Mouse (Mus musculus) layer of hippocampus, adult 9-11 months (tissue): ENCODE results near the gene Ager.
A peak's percentile ranks its signal among the peaks of the same experiment; 100 is the strongest.

Source experiments
- DNase-seq: peaks from one replicate; pipeline ENCODE4 v3.0.0; 2022

Gene Ager

GRCm38 (mm10) chr17:34606186-34607039 is 8.8 kb downstream of the Ager start:
- no peak for DNase-seq

- DNase-seq = no peak
Measured at GRCm38 (mm10) chr17:34607997-34608396, 10.3 kb downstream of the Ager start.

DNA sequence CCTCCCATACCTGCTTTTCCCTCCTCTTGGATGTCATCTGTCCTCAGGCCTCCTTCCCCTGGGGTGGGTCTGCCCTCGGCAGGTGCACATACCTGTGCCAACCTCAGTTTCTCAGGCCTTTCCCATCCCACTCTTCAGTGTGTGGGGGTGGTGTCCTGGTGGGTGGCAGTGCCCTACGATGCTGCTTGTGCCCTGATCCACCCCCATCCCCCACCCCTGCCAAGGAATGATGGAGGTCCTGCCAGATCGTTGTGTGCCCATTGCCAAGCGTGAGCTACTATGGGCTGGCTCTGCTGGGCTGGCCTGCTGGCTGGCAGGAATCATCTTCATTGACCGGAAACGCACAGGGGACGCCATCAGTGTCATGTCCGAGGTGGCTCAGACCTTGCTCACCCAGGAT is 13.4 kb downstream of the Ager start:
- no peak for DNase-seq

- DNase-seq = no peak
Measured at GRCm38 (mm10) chr17:34613054-34613645, 15.5 kb downstream of the Ager start.

DNA sequence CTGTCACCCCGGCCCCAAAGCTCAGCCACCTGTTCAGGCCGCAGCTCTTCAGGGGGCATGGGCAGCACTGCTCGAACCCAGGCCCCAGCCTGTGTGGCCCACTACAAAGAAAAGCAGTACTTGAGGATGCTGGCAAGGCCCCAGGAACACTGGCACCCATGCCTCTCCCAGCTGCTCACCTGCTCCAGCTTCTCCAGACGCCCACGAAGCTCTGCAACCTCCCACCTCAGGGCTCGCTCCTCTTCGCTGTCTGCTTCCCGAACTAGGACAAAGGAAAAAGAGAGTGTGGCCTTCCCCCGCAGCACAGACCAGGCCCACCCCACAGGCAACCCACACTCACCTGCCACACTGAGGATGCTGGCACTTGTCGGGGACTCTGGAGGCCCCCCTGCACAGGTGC is 16.2 kb downstream of the Ager start:
- DNase-seq = no peak

GRCm38 (mm10) chr17:34615871-34616270 is 18.2 kb downstream of the Ager start, which contains the start of gene Egfl8:
Egfl8 (minus strand) TSS chr17:34615971.
- DNase-seq = no peak

DNA sequence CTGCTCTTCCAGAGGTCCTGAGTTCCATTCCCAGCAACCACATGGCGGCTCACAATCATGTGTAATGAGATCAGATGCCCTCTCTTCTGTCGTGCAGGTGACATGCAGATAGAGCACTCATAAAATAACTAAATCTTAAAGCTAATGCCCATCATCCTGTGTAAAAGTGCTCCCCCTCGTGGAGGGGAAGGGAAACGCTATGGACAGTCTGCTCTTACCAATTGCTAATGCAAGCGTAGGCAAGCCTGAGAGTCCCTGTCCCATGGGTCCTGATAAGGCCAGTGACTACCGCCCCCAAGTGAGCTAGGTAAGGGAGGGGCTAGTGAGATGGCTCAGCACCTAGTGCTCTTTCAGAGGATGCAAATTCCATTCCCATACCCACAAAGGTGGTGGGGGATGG is 21.3 kb downstream of the Ager start:
- DNase-seq = no peak

- no peak for DNase-seq
Measured at GRCm38 (mm10) chr17:34621006-34621405, 23.3 kb downstream of the Ager start.

DNA sequence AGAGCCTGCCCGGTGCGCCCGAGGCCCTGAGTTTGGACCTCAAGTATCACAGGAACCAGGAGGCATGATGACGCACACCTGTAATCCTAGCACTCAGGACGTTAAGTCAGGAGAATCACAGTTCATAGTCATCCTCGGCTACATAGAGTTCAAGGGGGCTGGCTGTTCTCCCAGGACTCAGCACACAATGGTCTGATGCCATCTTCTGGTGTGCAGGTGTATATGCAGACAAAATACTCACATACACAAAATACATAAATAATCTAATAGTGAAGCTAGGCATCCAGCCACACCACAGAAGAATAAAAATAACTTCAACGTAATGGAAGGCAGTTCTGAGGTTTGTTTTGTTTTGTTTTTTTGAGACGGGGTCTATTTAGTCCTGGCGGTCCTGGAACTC is 25.5 kb downstream of the Ager start:
- DNase-seq = no peak

DNA sequence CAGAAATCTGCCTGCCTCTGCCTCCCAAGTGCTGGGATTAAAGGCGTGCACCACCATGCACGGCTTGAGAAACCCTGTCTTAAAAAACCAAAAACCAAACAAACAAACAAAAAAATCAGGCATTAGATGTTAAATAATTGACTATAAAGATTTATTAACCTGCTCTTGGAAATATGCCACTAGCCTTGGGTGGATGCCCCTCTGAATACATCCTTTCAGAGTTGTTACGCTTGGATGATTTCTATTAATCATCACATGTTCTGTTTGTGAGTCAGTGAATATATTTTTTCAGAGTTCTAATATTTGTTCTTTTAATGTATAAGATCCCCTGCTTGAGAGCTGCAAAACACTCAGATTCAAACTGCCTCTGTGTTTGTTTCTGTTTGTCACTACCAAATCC is 27.3 kb downstream of the Ager start:
- DNase-seq = no peak

- no peak for DNase-seq
Measured at GRCm38 (mm10) chr17:34626062-34626772, 28.6 kb downstream of the Ager start.

DNA sequence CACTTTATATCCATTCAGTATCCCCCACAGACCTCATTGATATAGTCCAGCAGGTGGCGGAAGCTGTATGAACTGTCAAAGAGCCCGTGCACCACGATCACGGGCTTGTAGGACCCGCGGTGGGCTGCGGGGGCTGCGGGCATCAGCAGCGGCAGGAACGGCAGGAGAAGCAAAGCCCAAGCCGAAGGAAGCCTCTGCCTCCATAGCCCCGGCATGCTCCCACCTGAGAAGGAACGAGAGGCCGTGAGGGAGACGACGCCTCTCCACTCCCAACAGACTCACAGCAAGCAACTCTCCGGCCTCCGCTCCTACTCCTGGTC is 29.1 kb downstream of the Ager start:
- peak; percentile 56 for DNase-seq

DNA sequence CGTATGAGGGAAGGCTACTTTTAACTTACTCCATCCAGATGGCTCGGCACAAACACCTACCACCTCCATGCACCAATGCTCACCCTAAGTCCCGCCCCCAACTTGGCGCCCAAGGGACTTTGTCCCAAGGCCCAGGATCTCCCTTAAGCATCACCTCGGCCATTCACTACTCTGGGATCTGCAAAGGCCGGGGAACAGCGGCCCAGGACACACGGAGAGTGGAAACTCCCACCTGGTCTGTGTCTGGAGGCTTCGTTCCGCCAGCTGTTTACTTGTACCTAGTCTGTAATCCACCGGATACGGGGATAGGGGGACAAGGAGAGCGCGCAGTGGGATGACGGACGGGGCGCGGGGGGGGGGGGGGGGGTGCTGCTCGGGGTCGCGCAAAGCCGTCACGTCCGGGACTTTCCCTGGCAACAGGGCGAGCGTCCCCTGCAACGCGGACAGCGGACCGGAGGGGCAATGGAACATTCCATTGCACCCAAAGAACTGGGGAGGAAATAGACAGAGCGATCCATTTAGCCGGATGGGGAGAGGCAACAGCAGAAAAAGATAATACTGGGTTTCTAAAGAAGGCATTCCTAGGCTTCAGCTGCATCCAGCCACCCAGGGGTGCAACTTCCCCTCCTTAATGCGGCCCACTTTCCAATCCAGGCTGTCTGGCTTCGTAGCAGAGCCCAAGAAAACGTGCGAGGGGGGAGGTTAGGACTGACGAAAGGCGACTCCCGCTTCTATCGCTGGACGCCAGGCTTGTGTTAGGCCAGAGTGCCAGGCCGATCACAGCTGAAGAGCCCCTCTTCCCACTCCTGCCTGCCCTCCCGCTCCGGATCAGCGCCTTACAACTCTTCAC is 29.7 kb downstream of the Ager start:
- DNase-seq = peak; percentile 92

- DNase-seq = no peak
Measured at GRCm38 (mm10) chr17:34627943-34628643, 30.4 kb downstream of the Ager start, which contains the start of gene Ppt2. Ppt2 (minus strand) TSS chr17:34628510.

DNA sequence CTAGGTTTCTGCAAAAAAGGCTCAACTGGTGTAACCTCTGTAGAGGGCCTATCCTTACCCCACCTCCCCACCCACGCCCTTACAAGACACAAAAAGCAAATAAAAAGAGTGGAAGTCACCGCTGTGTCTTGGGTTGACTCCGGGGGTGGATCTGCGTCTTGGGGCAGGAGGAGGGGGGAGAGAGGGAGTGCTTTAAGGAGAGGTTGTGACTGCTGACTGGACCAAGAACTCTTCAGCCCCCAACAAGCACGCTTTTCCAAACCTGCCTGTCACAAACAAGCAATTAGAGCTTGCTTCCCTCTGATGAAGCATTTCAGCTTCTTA is 30.9 kb downstream of the Ager start:
- no peak for DNase-seq

GRCm38 (mm10) chr17:34629221-34629751 is 31.6 kb downstream of the Ager start, which contains the start of gene Prrt1:
Prrt1 (plus strand) TSS chr17:34629533.
- DNase-seq = peak; percentile 87

GRCm38 (mm10) chr17:34629796-34630603 is 32.3 kb downstream of the Ager start:
- no peak for DNase-seq

DNA sequence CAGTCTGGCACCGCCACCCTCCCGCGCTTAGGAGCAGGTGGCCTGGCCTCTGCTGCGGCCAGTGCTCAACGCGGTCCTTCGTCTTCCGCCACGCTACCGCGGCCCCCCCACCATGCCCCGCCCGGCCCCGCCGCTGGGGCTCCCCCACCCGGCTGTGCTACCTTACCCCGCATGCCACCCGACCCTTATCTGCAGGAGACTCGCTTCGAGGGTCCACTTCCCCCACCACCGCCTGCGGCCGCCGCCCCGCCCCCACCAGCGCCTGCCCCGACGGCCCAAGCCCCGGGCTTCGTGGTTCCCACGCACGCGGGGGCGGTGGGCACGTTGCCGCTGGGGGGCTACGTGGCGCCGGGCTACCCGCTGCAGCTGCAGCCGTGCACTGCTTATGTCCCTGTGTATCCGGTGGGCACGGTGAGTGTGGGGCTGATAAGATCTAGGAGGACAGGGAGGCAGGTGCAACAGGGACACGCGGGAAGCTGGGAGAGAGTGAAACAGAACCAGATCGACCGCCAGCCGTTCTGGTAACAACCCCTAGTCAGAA is 33.2 kb downstream of the Ager start:
- no peak for DNase-seq

DNA sequence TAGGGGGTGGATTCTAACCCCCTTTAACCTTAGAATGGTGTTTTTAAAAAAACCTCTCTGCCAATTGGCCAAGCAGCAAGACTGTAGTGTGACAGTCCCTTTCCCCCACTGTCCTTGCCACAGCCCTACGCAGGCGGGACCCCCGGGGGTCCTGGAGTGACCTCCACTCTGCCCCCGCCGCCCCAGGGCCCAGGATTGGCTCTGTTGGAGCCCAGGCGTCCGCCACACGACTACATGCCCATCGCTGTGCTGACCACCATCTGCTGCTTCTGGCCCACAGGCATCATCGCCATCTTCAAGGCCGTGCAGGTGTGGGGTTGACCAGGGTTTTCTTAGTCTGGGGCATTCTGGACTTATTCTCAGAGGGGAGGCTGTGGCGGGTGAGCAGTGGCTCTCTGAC is 34.0 kb downstream of the Ager start:
- no peak for DNase-seq

- peak; percentile 94 for DNase-seq
Measured at GRCm38 (mm10) chr17:34632261-34632691, 34.6 kb downstream of the Ager start.

GRCm38 (mm10) chr17:34635671-34636070 is 38.0 kb downstream of the Ager start:
- no peak for DNase-seq
